Mouse (Mus musculus) spleen, adult 12 weeks (tissue): ENCODE data around the gene Tfrc.
A peak's percentile ranks its signal among the peaks of the same experiment; 100 is the strongest.
"Not testable (repeated sequence)": the region's sequence is repeated elsewhere in the genome, so short reads cannot be mapped to it uniquely, and the experiment has no call there.

Experiments used
- DNase-seq: peaks from one replicate; pipeline ENCODE4 v3.0.0; 2022; ENCODE audit warnings: low spot score

Tfrc gene

GRCm38 (mm10) chr16:32612052-32612451 is 3.3 kb downstream of the Tfrc start:
- DNase-seq, result no peak

GRCm38 (mm10) chr16:32613269-32613834 is 4.6 kb downstream of the Tfrc start:
- DNase-seq, result no peak

GRCm38 (mm10) chr16:32614047-32614446 is 5.3 kb downstream of the Tfrc start:
- DNase-seq, result no peak

GRCm38 (mm10) chr16:32618946-32619345 is 10.2 kb downstream of the Tfrc start:
- no peak for DNase-seq

GRCm38 (mm10) chr16:32628140-32628539 is 19.4 kb downstream of the Tfrc start:
- DNase-seq, result no peak

- DNase-seq, result no peak
Measured at GRCm38 (mm10) chr16:32632328-32632824, 23.7 kb downstream of the Tfrc start.

- no peak for DNase-seq
Measured at GRCm38 (mm10) chr16:32633486-32634012, 24.8 kb downstream of the Tfrc start.

- no peak for DNase-seq
Measured at GRCm38 (mm10) chr16:32634183-32634582, 25.5 kb downstream of the Tfrc start.

GRCm38 (mm10) chr16:32635314-32635713 is 26.6 kb downstream of the Tfrc start:
- DNase-seq, result no peak

GRCm38 (mm10) chr16:32636331-32636730 is 27.6 kb downstream of the Tfrc start:
- no peak for DNase-seq

GRCm38 (mm10) chr16:32636871-32637521 is 28.3 kb downstream of the Tfrc start:
- no peak for DNase-seq

GRCm38 (mm10) chr16:32638476-32638875 is 29.8 kb downstream of the Tfrc start:
- DNase-seq, result peak; percentile 79

- no peak for DNase-seq
Measured at GRCm38 (mm10) chr16:32640096-32640495, 31.4 kb downstream of the Tfrc start.

- not testable (repeated sequence) for DNase-seq
Measured at GRCm38 (mm10) chr16:32640683-32641082, 32.0 kb downstream of the Tfrc start.

- no peak for DNase-seq
Measured at GRCm38 (mm10) chr16:32641440-32642219, 32.9 kb downstream of the Tfrc start.

GRCm38 (mm10) chr16:32642280-32642679 is 33.6 kb downstream of the Tfrc start:
- DNase-seq, result no peak

- DNase-seq, result peak; percentile 85
Measured at GRCm38 (mm10) chr16:32643661-32644061, 34.9 kb downstream of the Tfrc start, which contains the start of gene Tnk2. Gene Tnk2 (plus strand): TSS chr16:32643874.

GRCm38 (mm10) chr16:32644069-32644800 is 35.5 kb downstream of the Tfrc start:
- DNase-seq, result no peak

GRCm38 (mm10) chr16:32644801-32645170 is 36.1 kb downstream of the Tfrc start:
- DNase-seq, result no peak

GRCm38 (mm10) chr16:32645361-32645914 is 36.7 kb downstream of the Tfrc start:
- DNase-seq, result peak; percentile 77

GRCm38 (mm10) chr16:32646014-32646413 is 37.3 kb downstream of the Tfrc start:
- no peak for DNase-seq

- DNase-seq, result no peak
Measured at GRCm38 (mm10) chr16:32647712-32648111, 39.0 kb downstream of the Tfrc start.
